Mouse (Mus musculus): ENCODE results near the gene Vps11.

The Vps11 gene

DNA sequence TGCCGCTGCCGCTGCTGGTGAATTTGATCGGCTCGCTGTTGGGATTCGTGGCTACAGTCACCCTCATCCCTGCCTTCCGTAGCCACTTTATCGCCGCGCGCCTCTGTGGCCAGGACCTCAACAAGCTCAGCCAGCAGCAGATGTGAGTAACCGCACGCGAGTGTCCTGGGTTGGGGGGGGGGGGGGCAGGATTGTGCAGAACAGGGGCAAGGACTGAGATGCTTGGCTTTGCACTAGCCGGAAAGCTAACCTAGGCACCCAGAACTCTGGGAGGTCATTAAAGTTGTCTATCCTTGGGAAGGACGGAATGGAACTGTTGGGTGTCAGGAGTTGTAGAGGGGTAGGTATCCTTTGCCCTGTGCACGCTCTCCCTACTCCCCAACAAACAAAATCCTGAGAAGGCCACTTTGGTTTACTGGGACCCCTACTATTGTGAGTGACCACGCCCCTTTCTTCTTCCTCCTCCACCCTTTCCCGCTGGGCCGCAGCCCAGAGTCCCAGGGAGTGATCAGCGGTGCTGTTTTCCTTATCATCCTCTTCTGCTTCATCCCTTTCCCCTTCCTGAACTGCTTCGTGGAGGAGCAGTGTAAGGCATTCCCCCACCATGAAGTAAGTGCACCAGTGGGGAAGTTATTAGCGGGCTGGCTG lies 34.3 kb downstream of the Vps11 start:
- peak; percentile 61; the same call in 1 of the 2 replicates for TF ChIP-seq GATA4 (IDR thresholded peaks at IDR 0.05; ENCODE audit: insufficient replicate concordance, low read length)

DNA sequence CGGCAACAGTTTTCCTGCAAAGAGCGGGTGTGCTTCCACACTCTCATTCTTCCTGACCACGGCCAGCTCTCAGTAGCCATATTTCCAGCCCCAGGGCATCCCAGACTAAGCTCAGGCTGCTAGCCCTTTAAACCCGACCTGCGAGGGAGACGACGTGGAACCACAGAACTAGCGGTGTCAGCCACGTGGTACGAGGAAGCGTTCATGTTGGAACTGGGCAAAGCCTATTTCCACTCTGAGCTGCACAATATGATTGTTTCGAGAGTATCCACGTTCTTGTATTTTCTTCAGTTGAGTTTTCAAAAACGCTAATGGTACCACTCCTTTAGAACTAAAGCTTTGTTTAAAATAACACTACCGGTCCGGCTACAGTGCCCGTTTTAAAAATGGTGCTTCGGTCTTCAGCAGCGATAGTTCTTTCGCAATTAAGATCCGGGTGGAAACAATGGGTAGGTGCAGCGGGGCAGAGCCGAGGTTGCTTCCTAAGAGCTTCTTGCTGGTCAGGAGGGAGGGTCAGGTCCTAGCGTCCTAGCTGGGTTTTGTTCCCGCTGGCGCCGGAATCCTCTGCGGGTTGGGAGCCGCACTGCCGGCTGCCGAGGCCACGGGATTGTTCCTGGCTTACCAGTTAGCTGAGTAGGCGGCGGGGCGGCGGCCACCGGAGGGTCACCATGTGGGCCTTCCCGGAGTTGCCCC lies 35.0 kb downstream of the Vps11 start:
- TF ChIP-seq GATA4 (IDR thresholded peaks at IDR 0.05; ENCODE audit: insufficient replicate concordance, low read length), result no peak; the same call in 1 of the 2 replicates

DNA sequence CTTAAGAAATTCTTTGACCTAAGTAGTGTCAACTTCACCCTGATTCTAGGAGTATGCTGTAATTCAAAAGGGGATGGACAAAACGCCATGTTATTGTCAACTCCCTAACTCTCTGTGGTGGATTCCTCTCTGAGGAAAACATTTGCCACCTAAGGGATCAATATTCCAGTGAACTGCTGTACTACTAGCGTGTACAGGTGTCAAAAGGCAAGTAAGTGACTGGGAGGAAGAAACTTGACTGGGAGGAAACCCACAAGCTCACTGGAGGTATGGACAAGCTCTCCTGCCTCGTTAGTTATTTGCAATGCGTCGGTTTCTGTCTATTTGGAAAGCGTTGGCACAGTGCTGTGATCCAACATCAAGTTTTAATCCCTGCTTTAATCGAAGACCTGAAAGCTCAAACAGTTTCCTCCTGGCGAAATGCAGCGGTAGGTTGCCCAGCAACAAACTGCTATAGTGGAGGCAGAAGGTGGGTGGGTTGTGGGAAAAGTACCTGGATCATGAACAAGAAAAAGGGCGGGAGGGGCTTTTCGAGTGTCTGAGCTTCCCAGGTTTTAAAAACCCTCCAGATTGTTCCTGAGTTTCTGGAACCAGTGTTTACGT lies 35.6 kb downstream of the Vps11 start, which contains the start of gene Dpagt1:
Gene Dpagt1 (plus strand): TSS at position 252 of the 603 bp plus-strand sequence.
- TF ChIP-seq GATA4 (IDR thresholded peaks at IDR 0.05; ENCODE audit: insufficient replicate concordance, low read length), result no peak

DNA sequence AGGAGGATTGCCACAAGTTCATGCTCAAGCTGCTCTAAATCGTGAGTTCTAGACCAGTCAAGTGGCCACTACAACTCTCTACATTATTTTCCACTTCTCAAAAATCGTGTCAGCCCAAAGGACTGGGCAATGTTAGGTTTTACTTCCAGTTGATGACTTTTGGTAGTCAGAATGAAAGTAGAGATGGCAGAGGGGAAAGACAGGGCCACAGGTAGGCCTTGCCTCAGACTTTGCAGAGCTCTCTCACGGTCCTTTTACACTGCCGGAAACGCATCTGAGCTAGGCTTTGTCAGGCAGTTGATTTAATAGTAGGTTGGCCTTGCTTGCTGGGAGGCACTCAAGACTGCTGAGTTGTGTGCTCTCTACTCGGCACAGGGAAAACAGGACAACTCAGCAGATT lies 37.3 kb downstream of the Vps11 start:
- no peak for TF ChIP-seq GATA4 (IDR thresholded peaks at IDR 0.05; ENCODE audit: insufficient replicate concordance, low read length)

DNA sequence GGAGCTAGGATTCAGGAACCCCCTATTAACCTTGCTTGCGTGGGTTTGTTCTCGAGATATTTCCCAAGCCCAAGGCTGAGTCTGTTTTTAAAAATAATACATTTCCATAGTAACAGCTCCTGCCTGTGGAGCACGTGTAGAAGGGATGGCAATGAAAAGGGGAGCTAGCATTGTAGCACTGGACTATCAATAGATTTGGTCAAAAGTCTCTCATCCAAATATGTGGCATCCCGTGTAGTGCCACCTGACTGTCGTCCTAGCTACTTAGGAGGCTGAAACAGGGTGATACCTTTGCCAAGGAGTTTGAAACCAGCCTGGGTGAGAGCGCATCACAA lies 40.7 kb downstream of the Vps11 start:
- TF ChIP-seq GATA4 (IDR thresholded peaks at IDR 0.05; ENCODE audit: insufficient replicate concordance, low read length), result no peak

DNA sequence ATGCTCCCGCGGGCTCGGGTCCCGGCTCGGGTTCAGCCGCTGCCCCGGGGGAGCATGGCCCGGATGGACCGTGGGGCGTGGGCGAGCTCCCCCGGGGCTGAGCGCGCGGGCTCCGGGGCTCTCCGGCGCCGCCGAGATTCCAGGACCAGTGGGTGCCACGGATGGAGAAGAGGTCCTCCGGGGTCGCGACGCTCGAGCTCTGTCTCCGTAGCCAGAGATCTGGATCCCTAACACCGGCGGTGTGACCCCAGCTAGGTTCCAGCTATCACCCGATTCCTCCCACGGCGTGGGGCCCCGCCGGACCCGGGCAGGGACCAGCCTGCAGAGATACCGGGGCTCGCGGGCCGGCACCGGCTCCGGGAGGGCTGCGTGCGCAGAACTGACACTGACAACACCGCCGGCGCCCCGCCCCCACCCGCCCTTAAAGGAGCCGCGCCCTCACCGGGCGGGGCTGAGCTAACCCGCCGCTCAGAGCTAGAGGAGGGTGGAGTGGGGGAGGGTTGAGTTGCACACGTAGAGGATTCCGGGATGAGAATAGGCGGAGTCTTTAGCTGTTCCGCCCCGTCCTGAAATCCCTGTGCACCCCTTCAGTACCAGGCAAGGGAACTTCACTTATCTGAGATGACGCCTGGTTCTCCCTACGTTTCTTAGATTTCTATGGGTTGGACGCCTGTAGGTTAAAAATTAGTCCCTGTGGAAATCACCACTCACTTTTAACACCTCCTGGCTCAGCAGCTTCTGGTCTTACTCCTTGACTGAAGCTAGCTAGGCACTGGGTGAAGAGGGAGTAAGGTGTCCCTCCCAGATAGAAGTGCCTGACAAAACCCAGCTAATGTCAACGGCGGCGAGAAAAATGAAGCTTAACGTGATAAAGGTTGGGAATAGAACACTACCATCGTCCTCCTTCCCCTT lies 41.3 kb downstream of the Vps11 start, which contains the start of gene C2cd2l:
Gene C2cd2l (minus strand): TSS at position 399 of the 912 bp plus-strand sequence.
- TF ChIP-seq GATA4 (IDR thresholded peaks at IDR 0.05; ENCODE audit: insufficient replicate concordance, low read length), result no peak

DNA sequence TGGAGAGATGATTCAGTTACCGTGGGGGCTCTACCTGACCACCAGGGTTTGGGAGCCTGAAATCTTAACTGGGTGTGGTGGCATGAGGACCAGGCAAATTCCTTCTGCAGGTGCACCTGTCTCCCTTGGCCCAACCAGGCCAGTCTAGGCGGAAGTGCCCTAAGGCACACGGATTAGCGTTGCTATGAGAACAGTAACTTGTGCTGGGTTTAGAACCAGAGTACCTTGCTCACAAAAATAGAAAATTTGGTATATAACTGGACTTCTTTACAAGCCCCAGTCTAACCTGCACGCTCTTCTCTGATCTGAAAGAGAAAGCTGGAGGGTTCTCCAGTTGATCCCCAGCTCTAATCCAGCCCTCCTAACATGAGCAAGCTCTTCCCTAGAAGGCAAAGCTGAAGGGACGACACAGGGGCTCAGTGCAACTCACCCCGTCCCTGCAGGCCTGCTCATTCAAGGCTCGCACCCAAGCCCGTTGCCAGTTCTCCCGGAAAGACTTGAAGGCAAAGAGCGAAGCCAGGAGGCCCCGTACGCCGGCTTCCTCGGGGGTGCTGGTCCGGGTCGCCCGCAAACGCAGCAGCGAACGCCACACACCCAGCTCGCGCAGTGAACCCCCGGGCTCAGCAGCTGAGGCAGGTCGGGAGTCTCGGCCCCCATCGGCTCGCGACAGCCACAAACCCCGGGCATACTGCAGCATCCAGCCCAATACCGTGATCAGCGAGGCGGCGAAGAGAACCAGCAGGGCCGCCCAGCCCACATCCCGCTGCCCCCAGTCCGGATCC lies 42.2 kb downstream of the Vps11 start:
- no peak for TF ChIP-seq GATA4 (IDR thresholded peaks at IDR 0.05; ENCODE audit: insufficient replicate concordance, low read length)

DNA sequence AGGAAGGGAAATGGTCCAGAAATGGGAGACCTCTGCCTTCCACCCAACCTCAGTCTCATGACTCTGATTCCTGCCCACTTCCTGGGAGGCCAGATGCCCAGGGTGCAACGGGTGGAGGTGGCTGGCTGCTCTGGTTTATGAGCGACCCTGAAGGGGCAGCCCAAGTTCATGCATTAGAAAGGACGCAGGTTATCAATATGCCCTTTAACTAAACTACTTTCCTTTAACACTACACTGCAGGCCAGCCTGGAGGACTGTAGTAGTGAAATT lies 42.7 kb downstream of the Vps11 start:
- TF ChIP-seq GATA4 (IDR thresholded peaks at IDR 0.05; ENCODE audit: insufficient replicate concordance, low read length), result no peak

DNA sequence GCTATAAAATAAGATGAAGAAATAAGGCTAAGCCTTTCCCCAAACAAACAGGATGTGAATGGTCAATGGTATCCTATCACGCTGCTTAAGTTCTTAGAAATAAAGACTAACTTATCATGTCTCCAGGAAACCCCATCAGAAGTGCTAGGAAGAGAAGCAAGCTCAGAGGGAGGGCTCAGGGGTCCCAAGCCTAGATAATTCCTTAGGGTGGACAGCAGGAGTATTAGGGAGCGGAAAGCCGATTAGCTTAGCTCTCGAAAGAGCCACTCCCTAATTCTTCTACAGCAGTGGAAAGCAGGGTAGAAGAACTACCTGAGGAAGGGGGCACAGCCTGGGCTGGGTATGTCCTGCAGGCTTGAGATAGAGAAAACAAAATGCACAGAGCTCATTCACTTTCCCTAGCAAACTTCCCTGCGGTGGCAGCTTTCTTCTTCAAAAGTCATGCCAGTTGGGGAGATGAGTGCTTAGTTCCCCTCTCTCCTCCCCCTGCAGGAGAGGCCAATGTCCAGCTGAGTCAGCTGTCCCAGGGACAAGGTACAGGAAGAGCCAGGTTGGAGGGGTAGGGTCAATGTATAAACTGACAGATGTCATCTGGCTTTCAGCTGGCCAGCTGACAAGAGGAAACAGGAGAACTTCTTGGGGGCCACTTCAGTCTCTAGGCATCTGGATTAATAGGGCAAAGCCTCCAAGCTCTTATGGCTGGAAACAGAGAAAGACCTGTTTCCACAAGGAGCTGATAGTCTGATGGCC lies 43.2 kb downstream of the Vps11 start:
- TF ChIP-seq GATA4 (IDR thresholded peaks at IDR 0.05; ENCODE audit: insufficient replicate concordance, low read length), result no peak

DNA sequence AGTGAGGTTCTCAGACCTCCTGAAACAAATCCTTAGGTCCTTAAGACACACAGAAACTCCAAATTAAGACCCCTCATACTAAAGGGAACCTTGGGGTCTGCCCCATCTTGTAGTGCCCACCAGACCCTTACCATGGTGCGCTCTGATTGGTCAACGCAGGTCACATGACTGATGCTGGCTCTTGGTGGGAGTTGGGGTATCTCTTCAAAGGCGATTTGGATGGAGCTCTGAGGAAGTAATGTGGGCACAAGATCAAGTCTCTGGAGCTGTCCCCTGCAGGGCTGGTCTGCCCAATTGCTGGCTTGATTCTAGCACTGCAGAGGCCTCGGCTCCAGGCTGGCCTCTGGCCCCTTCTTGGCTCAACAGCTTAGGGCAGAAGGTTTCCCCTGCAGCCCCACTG lies 44.0 kb downstream of the Vps11 start:
- TF ChIP-seq GATA4 (IDR thresholded peaks at IDR 0.05; ENCODE audit: insufficient replicate concordance, low read length), result no peak

DNA sequence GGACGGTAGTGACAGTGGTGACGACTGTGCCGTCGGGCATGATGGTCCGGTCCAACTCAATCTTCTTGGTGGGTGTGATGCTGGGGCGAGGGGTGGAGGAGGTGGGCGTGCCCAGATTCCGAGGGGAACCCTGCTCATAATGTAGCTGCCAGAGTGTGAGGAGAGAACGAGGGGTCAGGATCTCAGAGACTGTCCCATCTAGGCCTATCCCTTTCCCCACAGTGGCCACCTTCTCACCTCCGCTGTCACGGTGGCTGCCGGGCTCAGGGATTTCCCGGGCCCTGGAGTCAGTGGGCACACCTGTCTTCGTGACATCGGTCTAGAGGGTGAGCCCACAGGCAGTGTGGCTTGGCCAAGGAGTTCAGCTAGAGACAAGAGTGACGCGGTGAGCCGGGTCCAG lies 46.6 kb downstream of the Vps11 start:
- no peak for TF ChIP-seq GATA4 (IDR thresholded peaks at IDR 0.05; ENCODE audit: insufficient replicate concordance, low read length)

DNA sequence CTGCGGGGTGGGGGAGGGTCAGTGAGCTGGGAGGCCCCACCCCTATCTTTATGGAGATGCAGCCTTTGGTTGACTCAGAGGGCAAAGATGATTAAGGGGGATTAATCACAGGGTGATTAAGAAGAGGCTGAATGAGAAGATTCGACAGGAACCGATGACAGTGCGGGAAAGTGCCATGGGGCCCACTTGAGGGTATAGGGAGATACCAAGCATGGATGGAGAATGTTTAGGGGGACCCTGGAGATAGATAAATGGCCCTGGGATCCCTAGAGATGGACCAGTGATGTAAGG lies 47.3 kb downstream of the Vps11 start:
- no peak for TF ChIP-seq GATA4 (IDR thresholded peaks at IDR 0.05; ENCODE audit: insufficient replicate concordance, low read length)

DNA sequence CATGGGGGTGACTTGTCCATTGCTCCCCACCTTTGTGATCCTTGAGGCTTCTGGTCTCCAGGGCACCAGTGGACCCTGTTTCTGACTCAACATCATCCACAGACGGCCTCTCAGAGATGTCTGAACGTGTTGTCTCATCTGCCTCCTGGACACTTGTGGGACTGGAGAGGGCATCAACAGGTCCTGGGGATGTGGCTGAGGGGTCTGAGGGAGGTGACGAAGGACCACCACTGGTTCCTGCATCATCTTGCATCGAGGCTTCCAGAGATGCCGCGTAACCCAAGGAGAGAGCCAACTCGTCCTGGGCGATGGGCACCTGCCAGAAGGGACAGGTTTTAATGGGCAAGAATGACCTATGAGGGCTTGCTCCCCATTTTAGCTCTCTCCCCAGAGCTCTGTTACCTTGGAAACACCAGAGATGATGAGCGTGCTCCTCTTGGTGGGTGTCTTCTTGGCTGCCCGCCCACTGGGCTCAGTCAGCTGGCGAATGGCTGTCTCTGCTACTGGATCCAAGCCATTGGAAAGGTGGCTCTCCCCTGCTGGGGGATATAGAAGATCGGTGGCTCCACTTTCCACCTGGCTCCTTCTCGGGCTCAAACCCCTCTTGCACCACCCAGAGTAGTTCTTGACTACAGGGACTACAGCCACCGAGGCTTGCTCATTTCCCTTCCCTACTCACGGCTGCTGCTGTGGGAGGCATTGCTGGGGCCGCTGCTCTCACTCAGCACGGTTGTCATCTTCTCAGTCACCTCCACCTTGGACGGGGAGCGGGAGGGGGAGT lies 47.8 kb downstream of the Vps11 start:
- TF ChIP-seq GATA4 (IDR thresholded peaks at IDR 0.05; ENCODE audit: insufficient replicate concordance, low read length), result no peak
